Mouse (Mus musculus) spleen, adult 2 months (tissue): ENCODE data around the gene Acbd7. TPM values are rescaled to one million over a fixed set of nuclear protein-coding genes. Genes with fewer than 3 reads are reported as not detected.
A peak's percentile ranks its signal among the peaks of the same experiment; 100 is the strongest.

Experiments used
- DNase-seq, 2 experiments: peaks; one replicate each; pipeline versions ENCODE4 v3.0.0 to v3.0.0-alpha.2; 2012 to 2021; ENCODE audit warnings: low spot score in 2 of 2, low read depth in 1 of 2
- H3K27ac ChIP-seq: fragments of 200-500 bp; 2 replicates; pipeline ENCODE4 v1.5.1; 2012; ENCODE audit warnings: low read length, inconsistent platforms; ENCODE audit not compliant: insufficient read depth
- H3K27me3 ChIP-seq: fragments of 200-500 bp; 2 replicates; pipeline ENCODE4 v1.6.1; 2012; ENCODE audit warnings: mild to moderate bottlenecking, moderate library complexity, low read length, inconsistent platforms; ENCODE audit not compliant: control insufficient read depth, insufficient read depth
- H3K36me3 ChIP-seq: fragments of 200-500 bp; 2 replicates; pipeline ENCODE4 v1.6.1; 2012; ENCODE audit warnings: mild to moderate bottlenecking, low read length, inconsistent platforms; ENCODE audit not compliant: control insufficient read depth, insufficient read depth
- H3K4me1 ChIP-seq: fragments of 200-500 bp; 2 replicates; pipeline ENCODE4 v1.6.1; 2011; ENCODE audit warnings: inconsistent platforms; ENCODE audit not compliant: control insufficient read depth, insufficient read depth, insufficient read length
- H3K4me3 ChIP-seq: fragments of 200-500 bp; 2 replicates; pipeline ENCODE4 v1.5.1; 2011; ENCODE audit warnings: mild to moderate bottlenecking, inconsistent platforms; ENCODE audit not compliant: insufficient read depth, insufficient read length; ENCODE audit errors: extremely low read depth
- CTCF ChIP-seq: fragments of 200-500 bp; IDR thresholded peaks from 2 replicates; pipeline ENCODE4 v1.5.1; 2011; ENCODE audit warnings: mild to moderate bottlenecking, inconsistent platforms; ENCODE audit not compliant: insufficient read depth, insufficient read length, insufficient replicate concordance; ENCODE audit errors: extremely low read depth
- POLR2A ChIP-seq: fragments of 200-500 bp; IDR thresholded peaks from 2 replicates; pipeline ENCODE4 v1.6.1; 2011; ENCODE audit warnings: low read depth, low read length, inconsistent platforms
- WGBS: fragments of 180-500 bp; shearing (Covaris S2); methylation state at CpG from one replicate; pipeline ENCODE4 v1.1.7; 2018; 5-methylcytosine and 5-hydroxymethylcytosine counted together
- polyA plus RNA-seq: library from polyadenylated mRNA; depleted of rRNA; stranded (reverse); fragments of >200 nt; gene quantifications from 2 replicates; pipeline ENCODE4 v1.2.3, GENCODE M21; 2012; rRNA removed

The Acbd7 gene
- not detected in 2 replicates for polyA plus RNA-seq

GRCm38 (mm10) chr2:3335611-3336301 lies at the start of gene Acbd7:
Gene Acbd7, plus strand, starts transcription at chr2:3336168.
- DNase-seq, result peak; percentile 8 to 29
- WGBS, result 3% methylated on average over 20 of the region's 20 CpGs
- peak within 1 kb of the TSS; percentile 36 for H3K4me3 ChIP-seq
- no peak within 1 kb of the TSS for H3K27ac ChIP-seq
- no peak for TF ChIP-seq CTCF
- no peak for TF ChIP-seq POLR2A
- no peaks in the 10 kb centered on the region for H3K27me3 ChIP-seq
- peaks cover 5% of the 10 kb centered on the region; the same call in 1 of the 2 replicates for H3K4me1 ChIP-seq
- no peaks in the 10 kb centered on the region for H3K36me3 ChIP-seq

GRCm38 (mm10) chr2:3286243-3286642 lies 49.7 kb upstream of the Acbd7 start:
- no peaks in the 10 kb centered on the region; the same call in 1 of the 2 replicates for H3K27me3 ChIP-seq
- H3K4me1 ChIP-seq, result peaks cover 3% of the 10 kb centered on the region; the same call in 1 of the 2 replicates
- H3K27ac ChIP-seq, result no peak overlapping the region
- DNase-seq, result no peak
- no peak overlapping the region for H3K4me3 ChIP-seq
- TF ChIP-seq CTCF (no peak), POLR2A (no peak)
- 21% methylated on average over 2 of the region's 2 CpGs for WGBS
- H3K36me3 ChIP-seq, result no peaks in the 10 kb centered on the region

- Histone ChIP-seq H3K27ac (no peak overlapping the region), H3K4me1 (peaks cover 3% of the 10 kb centered on the region; the same call in 1 of the 2 replicates), H3K36me3 (no peaks in the 10 kb centered on the region), H3K4me3 (no peak overlapping the region), H3K27me3 (no peaks in the 10 kb centered on the region)
- TF ChIP-seq CTCF, result no peak
- no peak for TF ChIP-seq POLR2A
- WGBS, result 91% methylated on average over 1 of the region's 1 CpGs
- DNase-seq, result no peak
Observed at GRCm38 (mm10) chr2:3289581-3289980, 46.4 kb upstream of the Acbd7 start.

- H3K27me3 ChIP-seq, result no peaks in the 10 kb centered on the region
- 93% methylated on average over 1 of the region's 1 CpGs for WGBS
- H3K36me3 ChIP-seq, result no peaks in the 10 kb centered on the region
- DNase-seq, result no peak
- H3K4me3 ChIP-seq, result no peak overlapping the region
- TF ChIP-seq CTCF, result no peak
- no peak for TF ChIP-seq POLR2A
- no peak overlapping the region for H3K27ac ChIP-seq
- no peaks in the 10 kb centered on the region for H3K4me1 ChIP-seq
Observed at GRCm38 (mm10) chr2:3292170-3292569, 43.8 kb upstream of the Acbd7 start.

- Histone ChIP-seq H3K4me3 (no peak overlapping the region), H3K27me3 (no peaks in the 10 kb centered on the region), H3K27ac (no peak overlapping the region), H3K36me3 (no peaks in the 10 kb centered on the region), H3K4me1 (0 out of 2 replicates have a peak, but pooled peaks cover 2% of the 10 kb centered on the region)
- 94% methylated on average over 7 of the region's 7 CpGs for WGBS
- TF ChIP-seq POLR2A (no peak), CTCF (no peak)
- DNase-seq, result no peak
Observed at GRCm38 (mm10) chr2:3295826-3296225, 40.1 kb upstream of the Acbd7 start.

- H3K27me3 ChIP-seq, result no peaks in the 10 kb centered on the region
- no peak for TF ChIP-seq POLR2A
- no peak for TF ChIP-seq CTCF
- peaks cover 1% of the 10 kb centered on the region; the same call in 1 of the 2 replicates for H3K36me3 ChIP-seq
- H3K27ac ChIP-seq, result no peak overlapping the region
- DNase-seq, result no peak
- 70% methylated on average over 3 of the region's 3 CpGs for WGBS
- H3K4me1 ChIP-seq, result no peaks in the 10 kb centered on the region
- no peak overlapping the region for H3K4me3 ChIP-seq
Observed at GRCm38 (mm10) chr2:3305426-3306025, 30.4 kb upstream of the Acbd7 start.

- TF ChIP-seq CTCF (no peak), POLR2A (no peak)
- Histone ChIP-seq H3K36me3 (peaks cover 18% of the 10 kb centered on the region), H3K27ac (no peak overlapping the region), H3K4me3 (no peak overlapping the region), H3K27me3 (no peaks in the 10 kb centered on the region), H3K4me1 (no peaks in the 10 kb centered on the region)
- DNase-seq, result no peak
- 92% methylated on average over 2 of the region's 2 CpGs for WGBS
Observed at GRCm38 (mm10) chr2:3323132-3323531, 12.8 kb upstream of the Acbd7 start.
